Mouse (Mus musculus) cerebellum, adult 18-20 months (tissue): ENCODE results near the gene Syn3.
"Not testable (repeated sequence)": the region's sequence is repeated elsewhere in the genome, so short reads cannot be mapped to it uniquely, and the experiment has no call there.

Source experiments
- DNase-seq, 2 experiments: peaks; one replicate each; pipeline ENCODE4 v3.0.0; 2021

Syn3 gene

GRCm38 (mm10) chr10:86468612-86469546 is 29.8 kb downstream of the Syn3 start:
- DNase-seq, result no peak

- DNase-seq, result peak; percentile 81 to 87
Measured at GRCm38 (mm10) chr10:86463538-86464199, 35.0 kb downstream of the Syn3 start.

GRCm38 (mm10) chr10:86459643-86460042 is 39.1 kb downstream of the Syn3 start:
- DNase-seq, result no peak

- DNase-seq, result peak in 1 of 2 experiments; percentile 23
Measured at GRCm38 (mm10) chr10:86457665-86458209, 41.0 kb downstream of the Syn3 start.

- no peak for DNase-seq
Measured at GRCm38 (mm10) chr10:86457195-86457594, 41.5 kb downstream of the Syn3 start.

- no peak for DNase-seq
Measured at GRCm38 (mm10) chr10:86455296-86456055, 43.2 kb downstream of the Syn3 start.

GRCm38 (mm10) chr10:86452326-86452995 is 46.2 kb downstream of the Syn3 start:
- peak; percentile 63 to 64 for DNase-seq

- DNase-seq, result no peak
Measured at GRCm38 (mm10) chr10:86451294-86451693, 47.4 kb downstream of the Syn3 start.

GRCm38 (mm10) chr10:86446649-86447048 is 52.0 kb downstream of the Syn3 start:
- no peak for DNase-seq

- DNase-seq, result no peak
Measured at GRCm38 (mm10) chr10:86445207-86445606, 53.5 kb downstream of the Syn3 start.

GRCm38 (mm10) chr10:86444665-86445064 is 54.0 kb downstream of the Syn3 start:
- no peak for DNase-seq

- no peak for DNase-seq
Measured at GRCm38 (mm10) chr10:86441765-86442164, 56.9 kb downstream of the Syn3 start.

- no peak for DNase-seq
Measured at GRCm38 (mm10) chr10:86439640-86440039, 59.1 kb downstream of the Syn3 start.

- no peak for DNase-seq
Measured at GRCm38 (mm10) chr10:86437294-86437693, 61.4 kb downstream of the Syn3 start.

GRCm38 (mm10) chr10:86435006-86435405 is 63.7 kb downstream of the Syn3 start:
- DNase-seq, result not testable (repeated sequence)

- DNase-seq, result no peak
Measured at GRCm38 (mm10) chr10:86429651-86430050, 69.0 kb downstream of the Syn3 start.

- DNase-seq, result no peak
Measured at GRCm38 (mm10) chr10:86427956-86428355, 70.7 kb downstream of the Syn3 start.

- peak in 1 of 2 experiments; percentile 4 for DNase-seq
Measured at GRCm38 (mm10) chr10:86425690-86426530, 72.8 kb downstream of the Syn3 start.

- no peak for DNase-seq
Measured at GRCm38 (mm10) chr10:86421731-86422370, 76.8 kb downstream of the Syn3 start.

- peak; percentile 61 to 66 for DNase-seq
Measured at GRCm38 (mm10) chr10:86418931-86419330, 79.8 kb downstream of the Syn3 start.

- DNase-seq, result peak; percentile 9 to 26
Measured at GRCm38 (mm10) chr10:86418345-86418744, 80.4 kb downstream of the Syn3 start.
